Mouse (Mus musculus) layer of hippocampus, adult 2 months (tissue): ENCODE measurements at regions not wholly inside any gene's neighbourhood (a gene's known extent, or its start where the extent isn't known, plus 50 kb on each side); places are given as distances from the start of the nearest gene placed in this dataset.

ENCODE experiments used
- DNase-seq, 2 experiments: peaks; one replicate each; pipeline ENCODE4 v3.0.0; 2022; ENCODE audit warnings: low spot score in 2 of 2
- H3K27ac ChIP-seq: fragments of 200-600 bp; 2 replicates; pipeline ENCODE4 v1.8.1; 2022
- H3K4me3 ChIP-seq: fragments of 200-600 bp; 2 replicates; pipeline ENCODE4 v1.8.1; 2022; ENCODE audit warnings: mild to moderate bottlenecking
- CTCF ChIP-seq: fragments of 200-600 bp; conservative IDR thresholded peaks from 2 replicates; pipeline ENCODE4 v1.8.1; 2022; ENCODE audit warnings: antibody characterized with exemption, mild to moderate bottlenecking, moderate library complexity

GRCm38 (mm10) chr12:67929842-67930241 lies 707.5 kb upstream of the Mdga2 start:
- TF ChIP-seq CTCF, result no peak
- Histone ChIP-seq H3K4me3 (no peak overlapping the region), H3K27ac (no peak overlapping the region)
- no peak for DNase-seq

- DNase-seq, result no peak
- H3K4me3 ChIP-seq, result no peak overlapping the region
- TF ChIP-seq CTCF, result no peak
- H3K27ac ChIP-seq, result no peak overlapping the region
Measured at GRCm38 (mm10) chr12:67914603-67915002, 692.3 kb upstream of the Mdga2 start.

- no peak for DNase-seq
- H3K27ac ChIP-seq, result no peak overlapping the region
- no peak for TF ChIP-seq CTCF
- H3K4me3 ChIP-seq, result no peak overlapping the region
Measured at GRCm38 (mm10) chr12:67887296-67887695, 664.9 kb upstream of the Mdga2 start.

GRCm38 (mm10) chr12:67862615-67863014 lies 640.3 kb upstream of the Mdga2 start:
- DNase-seq, result peak; percentile 38 to 78
- H3K27ac ChIP-seq, result no peak overlapping the region
- no peak overlapping the region for H3K4me3 ChIP-seq
- no peak for TF ChIP-seq CTCF

- no peak for DNase-seq
- TF ChIP-seq CTCF, result no peak
- Histone ChIP-seq H3K4me3 (no peak overlapping the region), H3K27ac (no peak overlapping the region)
Measured at GRCm38 (mm10) chr12:67860713-67861112, 638.4 kb upstream of the Mdga2 start.

- Histone ChIP-seq H3K4me3 (no peak overlapping the region), H3K27ac (no peak overlapping the region)
- no peak for DNase-seq
- no peak for TF ChIP-seq CTCF
Measured at GRCm38 (mm10) chr12:67852625-67853024, 630.3 kb upstream of the Mdga2 start.

GRCm38 (mm10) chr12:67847517-67847916 lies 625.2 kb upstream of the Mdga2 start:
- DNase-seq, result no peak
- Histone ChIP-seq H3K27ac (no peak overlapping the region), H3K4me3 (no peak overlapping the region)
- no peak for TF ChIP-seq CTCF

- TF ChIP-seq CTCF, result no peak
- Histone ChIP-seq H3K4me3 (no peak overlapping the region), H3K27ac (no peak overlapping the region)
- no peak for DNase-seq
Measured at GRCm38 (mm10) chr12:67804297-67804696, 581.9 kb upstream of the Mdga2 start.

- Histone ChIP-seq H3K4me3 (no peak overlapping the region), H3K27ac (no peak overlapping the region)
- no peak for DNase-seq
- TF ChIP-seq CTCF, result no peak
Measured at GRCm38 (mm10) chr12:67799776-67800175, 577.4 kb upstream of the Mdga2 start.
